Mouse (Mus musculus) MEL (cell line): ENCODE results near the gene Smad9.

Experiments used
- CTCF ChIP-seq, 3 experiments: IDR thresholded peaks in 2 of 3; conservative IDR thresholded peaks in 1 of 3; 2 replicates each; pipeline ENCODE4 v1.5.1; 2011 to 2012; ENCODE audit warnings: low read length in 3 of 3, low read depth in 2 of 3, mild to moderate bottlenecking in 2 of 3, improper control_type of control experiment in 1 of 3, inconsistent platforms in 1 of 3, mixed read lengths in 1 of 3, moderate library complexity in 1 of 3; ENCODE audit not compliant: control insufficient read depth in 1 of 3, insufficient read depth in 1 of 3, poor library complexity in 1 of 3, severe bottlenecking in 1 of 3
- ETS1 ChIP-seq: IDR thresholded peaks from 2 replicates; pipeline ENCODE4 v1.6.1; 2012; ENCODE audit warnings: low read depth, mild to moderate bottlenecking, inconsistent platforms, low read length, improper control_type of control experiment, moderate library complexity
- MAFK ChIP-seq: IDR thresholded peaks from 2 replicates; pipeline ENCODE4 v1.6.1; 2011; ENCODE audit warnings: low read depth, mild to moderate bottlenecking, low read length, improper control_type of control experiment, borderline replicate concordance
- MXI1 ChIP-seq: IDR thresholded peaks from 2 replicates; pipeline ENCODE4 v1.6.1; 2011; ENCODE audit warnings: mild to moderate bottlenecking, low read depth, low read length, improper control_type of control experiment
- POLR2A ChIP-seq, 2 experiments: IDR thresholded peaks; 2 replicates each; pipeline ENCODE4 v1.6.1; 2011 to 2012; ENCODE audit warnings: low read length in 2 of 2, mild to moderate bottlenecking in 2 of 2, control low read depth in 1 of 2, improper control_type of control experiment in 1 of 2, low read depth in 1 of 2, moderate library complexity in 1 of 2; ENCODE audit not compliant: control insufficient read depth in 1 of 2, insufficient read depth in 1 of 2, poor library complexity in 1 of 2
- TAL1 ChIP-seq: IDR thresholded peaks from 2 replicates; pipeline ENCODE4 v1.6.1; 2012; ENCODE audit warnings: mild to moderate bottlenecking, inconsistent platforms, low read length, moderate library complexity, mixed read lengths
- USF1 ChIP-seq: IDR thresholded peaks from 2 replicates; pipeline ENCODE4 v1.6.1; 2014; ENCODE audit warnings: low read depth, mild to moderate bottlenecking, inconsistent platforms, low read length, improper control_type of control experiment, moderate library complexity
- ZC3H11A ChIP-seq: IDR thresholded peaks from 2 replicates; pipeline ENCODE4 v1.6.1; 2012; ENCODE audit warnings: low read depth, mild to moderate bottlenecking, inconsistent platforms, low read length, improper control_type of control experiment

DNA sequence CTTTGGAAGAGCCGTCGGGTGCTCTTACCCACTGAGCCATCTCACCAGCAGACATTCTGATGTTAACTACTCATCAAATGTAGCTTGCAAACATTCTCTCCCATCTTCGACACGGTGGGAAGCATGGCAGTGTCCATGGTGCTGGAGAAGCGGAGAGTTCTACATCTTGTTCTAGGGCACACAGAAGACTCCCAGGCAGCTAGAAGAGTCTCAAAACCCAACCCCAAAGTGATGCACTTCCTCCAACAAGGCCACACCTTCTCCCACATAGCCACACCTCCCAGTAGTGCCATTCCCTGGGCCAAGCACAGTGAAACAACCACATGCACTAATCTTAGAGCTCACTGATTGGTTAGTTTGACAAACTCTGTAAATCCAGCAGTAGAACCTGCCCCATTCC is 53.7 kb downstream of the Smad9 start:
- 0 out of 4 replicates have a peak, but pooled peaks of 1 of the 2 experiments have one; percentile 22 for TF ChIP-seq POLR2A (IDR thresholded peaks at IDR 0.05; ENCODE audit: control insufficient read depth in 1 of 2, insufficient read depth in 1 of 2, low read depth in 1 of 2, low read length in 2 of 2, poor library complexity in 1 of 2)
- TF ChIP-seq TAL1: no peak
- no peak for TF ChIP-seq ETS1
- TF ChIP-seq ZC3H11A: no peak
- no peak for TF ChIP-seq CTCF (IDR thresholded peaks at IDR 0.05 in 2 of 3, conservative IDR thresholded peaks at IDR 0.05 in 1 of 3; ENCODE audit: control insufficient read depth in 1 of 3, insufficient read depth in 1 of 3, low read depth in 2 of 3, low read length in 3 of 3, poor library complexity in 1 of 3, severe bottlenecking in 1 of 3)
- no peak for TF ChIP-seq MXI1
- TF ChIP-seq USF1: no peak
- TF ChIP-seq MAFK: no peak
